Mouse (Mus musculus): ENCODE results near the gene Shank2.

The Shank2 gene

GRCm38 (mm10) chr7:144108141-144108540, 106.4 kb downstream of the Shank2 start:
- no peak for DNase-seq

- DNase-seq, result no peak
Observed at GRCm38 (mm10) chr7:144111026-144111604, 109.4 kb downstream of the Shank2 start.

GRCm38 (mm10) chr7:144111981-144112380, 110.3 kb downstream of the Shank2 start:
- DNase-seq, result no peak

GRCm38 (mm10) chr7:144114230-144114629, 112.5 kb downstream of the Shank2 start:
- DNase-seq, result no peak

GRCm38 (mm10) chr7:144119562-144119961, 117.8 kb downstream of the Shank2 start:
- peak; percentile 10 for DNase-seq

GRCm38 (mm10) chr7:144132699-144133387, 131.1 kb downstream of the Shank2 start:
- DNase-seq, result no peak

- no peak for DNase-seq
Observed at GRCm38 (mm10) chr7:144133388-144133998, 131.8 kb downstream of the Shank2 start.

- DNase-seq, result no peak
Observed at GRCm38 (mm10) chr7:144134699-144135098, 133.0 kb downstream of the Shank2 start.

GRCm38 (mm10) chr7:144137827-144138226, 136.1 kb downstream of the Shank2 start:
- DNase-seq, result no peak

- DNase-seq, result peak; percentile 4
Observed at GRCm38 (mm10) chr7:144138476-144138875, 136.7 kb downstream of the Shank2 start.

GRCm38 (mm10) chr7:144139691-144140090, 138.0 kb downstream of the Shank2 start:
- DNase-seq, result no peak

GRCm38 (mm10) chr7:144140470-144140869, 138.7 kb downstream of the Shank2 start:
- DNase-seq, result no peak

- DNase-seq, result no peak
Observed at GRCm38 (mm10) chr7:144142036-144142435, 140.3 kb downstream of the Shank2 start.

- DNase-seq, result no peak
Observed at GRCm38 (mm10) chr7:144143941-144144340, 142.2 kb downstream of the Shank2 start.

- DNase-seq, result no peak
Observed at GRCm38 (mm10) chr7:144148111-144148510, 146.4 kb downstream of the Shank2 start.

GRCm38 (mm10) chr7:144153124-144153523, 151.4 kb downstream of the Shank2 start:
- no peak for DNase-seq

- no peak for DNase-seq
Observed at GRCm38 (mm10) chr7:144153682-144154081, 152.0 kb downstream of the Shank2 start.

- no peak for DNase-seq
Observed at GRCm38 (mm10) chr7:144157936-144158335, 156.2 kb downstream of the Shank2 start.

- no peak for DNase-seq
Observed at GRCm38 (mm10) chr7:144159556-144159955, 157.8 kb downstream of the Shank2 start.

- DNase-seq, result no peak
Observed at GRCm38 (mm10) chr7:144160066-144160465, 158.3 kb downstream of the Shank2 start.

- DNase-seq, result no peak
Observed at GRCm38 (mm10) chr7:144160646-144161249, 159.0 kb downstream of the Shank2 start.

- DNase-seq, result no peak
Observed at GRCm38 (mm10) chr7:144170272-144170671, 168.5 kb downstream of the Shank2 start.

GRCm38 (mm10) chr7:144170686-144171085, 169.0 kb downstream of the Shank2 start:
- DNase-seq, result no peak

- DNase-seq, result no peak
Observed at GRCm38 (mm10) chr7:144173869-144174268, 172.1 kb downstream of the Shank2 start.

Data from kidney, postnatal 14 days (tissue).